Mouse (Mus musculus) urinary bladder, postnatal 4 days (tissue): ENCODE measurements around the gene Cenpb.

Experiments
- DNase-seq, 2 experiments: peaks; one replicate each; pipeline ENCODE4 v3.0.0; 2021 to 2022; ENCODE audit warnings: low spot score in 2 of 2

Gene Cenpb

DNA sequence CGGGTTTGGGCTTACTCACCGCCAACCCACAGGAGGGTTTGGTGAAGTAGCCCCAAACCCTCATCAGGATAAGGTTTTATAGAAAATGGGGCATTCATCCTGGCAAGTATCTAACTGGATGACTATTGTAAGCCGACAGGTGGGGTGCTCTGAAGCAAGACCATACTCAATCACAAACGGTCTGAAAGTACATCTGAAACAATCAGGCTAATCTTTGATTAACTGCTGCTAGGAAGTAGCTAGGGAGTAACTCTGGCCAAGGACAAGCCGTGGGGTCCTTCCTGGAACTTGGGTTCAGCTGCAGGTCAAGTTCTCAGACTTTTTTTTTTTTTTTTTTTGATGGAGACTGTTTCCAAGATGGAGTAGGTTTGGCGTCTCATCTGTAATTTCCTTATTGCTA lies 11.9 kb downstream of the Cenpb start:
- no peak for DNase-seq

DNA sequence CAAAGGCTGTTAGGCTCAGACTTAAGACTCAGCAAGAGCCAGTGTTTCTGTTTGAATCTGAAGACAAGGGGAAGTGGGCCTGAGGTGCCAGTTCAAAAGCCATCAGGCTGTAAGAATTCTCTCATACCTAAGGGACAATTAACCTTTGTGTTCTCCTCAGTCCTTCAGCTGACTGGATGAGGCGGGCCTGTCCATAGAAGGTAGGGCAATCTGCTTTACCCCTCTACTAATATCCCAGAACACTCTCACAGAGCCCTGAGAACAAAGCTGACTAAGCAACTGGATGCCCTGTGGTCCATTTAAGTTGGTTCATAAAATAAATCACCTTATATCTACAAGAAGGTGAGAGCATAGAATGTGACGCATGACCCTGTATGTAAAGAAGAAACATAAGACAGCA lies 13.7 kb downstream of the Cenpb start:
- DNase-seq = no peak

DNA sequence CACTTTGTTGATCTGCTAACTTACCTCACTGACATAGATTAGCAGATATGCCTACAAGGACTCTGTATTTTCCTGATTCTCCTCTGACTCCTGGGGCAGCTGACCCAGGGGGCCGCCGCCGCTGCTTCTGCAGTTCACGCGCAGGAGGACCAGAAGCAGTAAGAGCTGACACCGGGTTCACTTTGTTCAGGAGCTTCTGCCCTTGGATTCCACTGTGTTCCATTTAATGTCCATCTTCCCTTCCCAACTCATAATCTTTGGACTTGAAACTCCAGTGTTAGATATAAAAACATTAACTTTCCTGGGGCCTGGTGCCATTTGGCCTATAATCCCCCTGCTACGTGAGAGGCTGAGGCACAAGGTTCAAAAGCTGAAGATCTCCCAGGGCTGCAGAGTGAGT lies 15.9 kb downstream of the Cenpb start:
- no peak for DNase-seq

DNA sequence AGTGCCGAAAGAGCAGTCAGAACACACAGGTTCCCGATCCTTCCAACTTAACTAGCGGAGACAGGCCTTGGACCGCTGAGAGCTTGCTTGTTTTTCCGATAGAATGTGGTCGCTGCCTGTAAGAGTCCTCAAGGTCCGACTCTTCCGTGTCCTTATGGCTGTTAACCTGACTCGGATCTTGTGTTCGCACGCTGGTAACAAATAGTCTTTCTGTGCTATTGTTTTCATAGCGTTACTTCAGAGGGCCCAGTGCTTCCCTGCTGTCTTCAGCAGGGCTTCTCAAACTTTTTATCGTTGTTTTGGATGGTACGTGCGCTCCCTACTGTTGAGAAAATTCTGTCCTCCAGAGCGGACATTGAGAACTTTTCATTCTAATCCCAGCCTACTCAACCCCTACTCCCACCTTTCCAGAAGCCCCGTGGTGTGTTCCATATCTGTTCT lies 19.2 kb downstream of the Cenpb start:
- DNase-seq = no peak

DNA sequence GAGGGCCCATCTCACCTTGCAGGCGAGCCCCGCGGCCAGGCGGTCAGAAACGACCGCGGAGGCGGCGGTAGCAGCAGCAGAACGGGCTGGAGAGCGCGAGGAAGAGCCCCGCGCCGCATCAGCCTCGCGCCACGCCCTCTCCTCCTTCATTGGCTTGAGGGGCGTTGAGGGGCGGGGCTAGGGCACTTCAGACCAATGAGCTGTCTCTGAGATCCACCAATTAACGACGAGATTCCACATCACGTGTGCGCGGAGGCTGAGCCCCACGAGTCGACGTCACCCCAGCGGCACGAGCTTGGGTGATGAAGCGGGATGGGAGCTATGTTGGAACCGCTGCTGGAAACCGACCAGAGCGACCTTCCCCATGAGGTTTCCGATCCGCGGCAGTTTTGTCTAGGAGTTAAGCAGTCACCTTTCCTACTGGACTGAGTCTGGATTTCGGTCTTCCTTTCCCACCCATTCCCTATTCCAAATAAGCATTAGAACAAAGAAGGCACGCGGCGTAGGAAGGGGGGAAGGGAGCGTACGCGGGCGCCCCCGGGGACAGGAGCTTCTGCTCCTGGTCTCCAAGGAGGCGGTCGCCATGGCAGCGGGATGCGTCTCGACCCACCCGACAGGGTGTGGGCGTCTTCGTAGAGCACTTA lies 19.8 kb downstream of the Cenpb start, which contains the start of gene 1700037H04Rik:
Gene 1700037H04Rik, minus strand, starts transcription at position 144 of the 644 bp plus-strand sequence.
- peak; percentile 92 to 97 for DNase-seq

DNA sequence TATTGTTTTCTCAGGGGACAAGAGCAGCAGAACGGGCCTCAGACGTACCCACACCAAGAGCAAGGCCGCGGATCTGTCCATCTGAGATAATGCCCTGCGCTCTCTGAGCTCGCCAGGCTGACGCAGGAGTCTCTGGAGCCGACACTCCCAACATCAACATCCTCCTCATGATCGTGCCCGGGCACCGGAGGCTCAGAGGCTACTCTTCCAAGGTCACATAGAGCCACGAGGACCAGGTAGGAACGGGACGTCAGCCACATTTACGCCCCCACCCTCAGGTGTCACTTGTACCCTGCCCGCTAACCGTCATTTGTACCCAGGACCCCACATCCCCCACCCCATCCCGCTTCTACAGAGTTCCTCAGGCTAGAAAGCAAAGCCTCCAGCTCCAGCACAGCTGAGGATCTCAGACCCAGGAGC lies 20.4 kb downstream of the Cenpb start:
- DNase-seq = peak in 1 of 2 experiments; percentile 58

DNA sequence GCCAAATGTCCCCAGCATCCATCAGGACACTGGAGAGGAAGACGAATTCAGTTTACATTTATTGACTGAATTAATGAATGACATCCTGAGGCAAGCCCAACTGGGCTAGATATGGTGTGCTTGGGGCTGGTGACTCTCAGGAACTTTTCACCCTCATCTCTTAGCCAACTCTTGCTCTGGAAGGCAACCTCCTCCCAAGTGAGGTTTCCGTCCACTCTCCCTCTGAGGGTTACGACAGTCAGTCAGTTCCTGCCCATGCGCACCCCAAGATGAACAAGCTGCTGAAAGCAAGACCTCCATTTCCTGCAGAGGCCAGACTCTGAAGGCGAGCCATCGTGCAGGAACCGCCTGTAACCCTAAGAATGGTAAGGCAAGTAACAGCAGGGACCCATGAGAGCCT lies 22.9 kb downstream of the Cenpb start:
- no peak for DNase-seq

DNA sequence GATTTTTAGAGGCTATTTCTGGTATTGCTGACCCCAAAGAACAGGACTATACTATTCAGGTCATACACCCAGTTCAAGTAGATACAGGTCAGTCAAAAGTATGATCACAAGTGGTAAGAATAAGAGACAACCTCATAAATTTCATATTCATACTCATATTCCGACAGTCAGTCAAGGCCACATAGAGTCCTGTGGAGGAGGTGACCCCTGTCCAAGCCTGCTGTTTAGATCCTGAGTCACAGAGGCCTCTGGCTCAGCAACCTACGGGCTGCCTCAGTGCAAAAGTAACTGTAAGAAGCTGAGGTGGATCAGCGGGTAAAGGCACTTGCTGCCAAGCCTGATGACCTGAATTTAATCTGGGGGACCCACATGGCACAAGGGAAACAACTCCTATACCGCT lies 25.8 kb downstream of the Cenpb start:
- no peak for DNase-seq

DNA sequence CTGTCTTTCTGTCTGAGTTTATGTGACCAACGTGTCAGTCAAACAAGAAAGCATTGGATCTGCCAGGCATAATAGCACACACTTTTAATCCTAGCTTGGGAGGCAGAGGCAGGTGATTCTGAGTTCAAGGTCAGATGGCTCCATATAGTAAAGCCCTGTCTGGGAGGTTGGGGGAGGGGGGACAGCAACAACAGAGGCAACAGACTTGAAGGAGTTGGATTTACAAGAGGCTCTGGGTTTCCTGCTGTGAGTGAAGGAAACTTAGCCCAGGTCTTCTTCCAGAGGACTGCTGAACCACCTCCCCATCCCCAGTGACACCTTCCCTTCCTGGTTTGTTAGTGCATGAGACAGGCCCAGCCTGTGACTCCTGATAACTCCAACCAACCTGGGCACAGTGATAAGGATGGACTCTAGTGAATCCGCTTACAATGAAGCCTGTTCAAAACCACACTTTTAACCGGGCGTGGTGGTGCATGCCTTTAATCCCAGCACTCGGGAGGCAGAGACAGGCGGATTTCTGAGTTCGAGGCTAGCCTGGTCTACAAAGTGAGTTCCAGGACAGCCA lies 27.6 kb downstream of the Cenpb start:
- no peak for DNase-seq

DNA sequence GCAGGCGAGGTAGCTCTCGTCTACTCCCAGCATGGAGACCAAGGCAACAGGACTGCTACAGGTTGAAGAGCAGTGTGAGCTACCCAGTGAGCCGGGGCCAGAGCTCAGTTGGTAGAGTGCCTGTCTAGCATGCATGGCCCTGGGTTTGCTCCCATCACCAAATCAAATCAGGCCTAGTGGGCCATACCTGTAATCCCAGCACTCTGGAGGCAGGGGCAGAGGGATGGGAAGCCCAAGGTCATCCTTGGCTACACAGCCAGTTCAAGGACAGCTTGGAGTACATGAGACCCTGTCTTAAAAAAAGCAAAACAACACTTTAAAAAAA lies 30.7 kb downstream of the Cenpb start:
- DNase-seq = peak in 1 of 2 experiments; percentile 58

DNA sequence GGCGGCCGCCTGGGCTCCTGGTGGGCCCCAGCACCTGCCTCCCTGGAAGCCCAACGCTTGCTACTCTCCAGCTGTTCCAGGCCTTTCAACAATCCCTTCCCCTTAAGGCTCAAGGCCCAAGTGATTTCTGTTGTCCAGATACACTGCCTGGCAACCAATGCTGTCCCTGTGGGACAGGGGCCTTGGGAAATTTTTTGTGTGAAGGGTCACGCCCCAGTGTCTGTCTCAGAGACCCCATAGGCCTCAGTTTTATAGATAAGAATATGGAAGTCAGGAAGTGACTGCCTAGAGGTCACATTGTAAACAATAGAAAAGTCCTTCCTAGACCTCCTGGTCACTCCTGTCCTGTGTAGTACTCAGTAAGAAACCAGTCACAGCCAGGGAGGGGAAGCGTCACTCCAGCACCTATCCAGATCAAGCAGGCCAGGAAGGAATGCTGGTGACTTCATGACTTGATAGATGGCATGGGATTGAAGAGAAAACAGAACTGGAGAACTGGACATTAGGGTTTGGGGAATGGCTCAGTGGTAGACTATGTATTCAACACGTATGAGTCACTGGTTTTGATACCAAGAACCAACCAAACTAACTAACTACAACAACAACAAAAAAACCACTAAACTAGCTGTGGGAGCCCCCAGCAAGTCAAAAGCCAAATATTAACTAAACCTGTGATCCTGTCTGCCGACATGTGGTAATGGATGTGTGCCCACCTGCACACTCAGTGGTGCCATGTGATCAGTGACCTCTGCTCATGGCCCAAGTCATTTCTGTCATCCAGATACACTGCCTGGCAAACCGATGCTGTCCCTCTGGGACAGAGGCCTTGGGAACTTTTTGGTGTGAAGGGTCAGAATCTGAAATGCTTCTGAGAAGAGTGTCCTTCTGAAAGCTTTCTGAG lies 31.3 kb downstream of the Cenpb start:
- no peak for DNase-seq

DNA sequence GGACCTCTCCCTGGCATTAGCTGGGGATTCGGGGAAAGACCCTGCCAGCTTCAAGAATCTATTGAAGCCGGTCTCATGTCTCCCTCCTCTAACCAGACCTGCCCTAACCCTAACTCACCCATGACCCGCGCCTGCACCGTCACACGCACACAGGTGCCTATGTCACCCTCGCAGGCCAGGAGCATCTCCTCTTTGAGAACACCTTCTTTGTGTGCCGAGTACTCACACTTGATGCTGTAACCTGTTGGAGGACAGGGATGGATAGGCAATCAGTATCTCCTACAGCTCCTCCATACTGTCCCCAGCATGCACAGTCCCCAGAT lies 32.9 kb downstream of the Cenpb start:
- no peak for DNase-seq

DNA sequence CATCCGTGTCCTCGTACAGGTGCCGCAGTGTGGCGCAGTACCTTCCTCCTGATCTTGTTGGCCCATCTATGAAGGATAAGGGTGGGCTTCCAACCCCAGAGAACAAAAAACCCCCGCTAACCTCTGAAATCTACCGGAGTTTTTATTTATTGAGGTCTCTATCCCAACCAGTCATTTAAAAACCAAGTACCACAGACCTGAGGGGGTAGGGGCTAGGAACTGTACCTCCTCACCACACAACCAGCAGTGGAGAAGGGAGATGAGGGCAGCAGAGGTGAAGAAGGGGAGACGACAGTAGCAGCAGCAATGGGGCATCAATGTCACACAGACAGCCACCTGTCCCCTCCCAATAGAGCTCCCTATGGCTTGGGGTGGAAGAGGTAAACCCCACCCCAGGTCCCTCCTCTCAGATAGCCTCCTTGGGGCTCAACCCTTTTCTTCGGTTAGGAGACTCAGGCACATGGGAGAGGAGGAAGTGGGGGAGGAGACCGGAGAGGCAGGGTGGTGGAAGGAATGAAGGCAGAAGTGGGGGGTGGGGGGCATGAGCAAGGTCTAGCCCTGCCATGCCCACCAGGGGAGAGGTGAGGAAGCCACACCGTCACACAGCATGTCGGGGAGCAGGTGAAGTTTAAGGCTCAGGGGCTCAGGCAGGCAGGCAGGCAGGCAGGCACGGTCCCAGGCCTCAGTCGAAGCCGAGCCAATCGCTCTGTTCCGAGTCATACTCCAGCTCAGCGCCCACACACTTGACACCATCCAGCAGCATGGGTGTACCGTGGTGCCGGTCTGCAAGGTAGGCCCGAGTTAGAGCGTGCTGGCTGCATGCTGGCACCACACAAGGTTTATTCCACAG lies 33.4 kb downstream of the Cenpb start:
- no peak for DNase-seq

DNA sequence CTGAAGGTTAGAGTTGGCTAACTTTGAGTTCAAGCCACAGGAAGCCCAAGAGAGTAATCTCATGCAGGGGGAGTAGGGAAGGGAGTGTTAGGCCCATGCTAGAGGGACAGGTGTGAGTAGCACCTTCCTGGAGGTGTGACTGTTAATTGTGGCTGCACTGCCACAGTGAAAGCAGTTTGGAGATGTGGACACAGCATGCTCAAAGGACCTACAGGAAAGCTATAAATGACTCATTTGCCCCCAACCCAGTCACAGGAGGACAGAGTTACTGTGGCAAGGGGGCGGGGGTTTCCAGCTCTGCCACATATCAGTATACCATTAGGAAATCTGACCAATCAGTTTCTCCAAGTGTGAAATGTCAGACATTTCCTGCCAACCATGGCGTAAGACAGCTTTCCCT lies 34.3 kb downstream of the Cenpb start:
- no peak for DNase-seq

DNA sequence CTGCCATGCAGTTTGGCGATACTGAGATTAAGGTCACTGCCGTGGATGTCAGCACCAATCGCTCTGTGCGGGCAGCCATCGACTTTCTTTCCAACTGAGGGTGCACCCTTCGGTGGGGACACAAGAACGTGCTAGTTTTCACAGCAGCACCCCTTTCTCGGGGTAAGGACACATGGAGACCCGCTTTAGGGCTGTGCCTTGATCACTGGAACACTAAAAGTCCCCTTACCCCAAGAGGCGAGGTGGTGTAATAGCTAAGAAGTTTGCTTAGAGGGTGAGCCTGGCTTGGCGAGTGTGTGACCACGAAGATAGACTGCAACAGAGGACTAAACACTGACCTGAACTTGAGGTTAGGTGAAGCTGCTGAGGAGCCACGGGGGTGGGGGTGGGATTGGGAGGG lies 34.7 kb downstream of the Cenpb start:
- DNase-seq = no peak

DNA sequence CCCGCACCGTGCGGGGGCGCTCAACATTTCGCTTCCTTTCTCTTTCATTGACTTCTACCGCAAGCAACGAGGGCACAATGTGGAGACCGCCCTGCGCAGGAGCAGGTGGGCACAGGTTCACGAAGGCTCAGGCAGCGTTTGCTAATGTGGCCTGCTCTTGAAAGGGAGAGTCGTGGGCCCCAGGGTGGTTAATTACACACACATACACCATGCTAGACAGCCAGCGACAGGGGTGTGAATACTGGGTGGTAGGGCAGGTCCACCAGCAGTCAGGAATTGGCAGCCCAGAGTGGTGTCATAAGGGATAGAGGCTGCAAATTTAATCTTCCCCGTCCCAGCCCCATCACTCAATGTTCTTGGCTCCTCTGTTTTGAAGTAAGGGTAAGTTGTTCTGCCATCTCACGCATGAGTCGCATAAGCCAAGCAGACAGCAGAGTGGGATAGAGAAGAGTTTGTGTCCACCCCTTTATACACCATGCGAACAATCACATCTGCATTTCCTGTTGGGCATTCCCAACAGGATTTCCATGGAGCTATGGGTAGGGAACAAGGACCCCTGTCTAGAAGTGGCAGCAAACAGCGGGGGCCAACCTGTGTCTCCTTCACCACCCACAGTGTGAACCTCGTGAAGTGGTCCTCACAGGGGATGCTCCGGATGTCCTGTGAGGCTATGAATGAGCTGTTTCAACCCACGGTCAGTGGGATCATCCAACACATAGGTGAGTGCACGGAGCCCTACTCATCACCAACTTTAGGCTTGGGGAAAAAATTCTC lies 36.7 kb downstream of the Cenpb start:
- no peak for DNase-seq

DNA sequence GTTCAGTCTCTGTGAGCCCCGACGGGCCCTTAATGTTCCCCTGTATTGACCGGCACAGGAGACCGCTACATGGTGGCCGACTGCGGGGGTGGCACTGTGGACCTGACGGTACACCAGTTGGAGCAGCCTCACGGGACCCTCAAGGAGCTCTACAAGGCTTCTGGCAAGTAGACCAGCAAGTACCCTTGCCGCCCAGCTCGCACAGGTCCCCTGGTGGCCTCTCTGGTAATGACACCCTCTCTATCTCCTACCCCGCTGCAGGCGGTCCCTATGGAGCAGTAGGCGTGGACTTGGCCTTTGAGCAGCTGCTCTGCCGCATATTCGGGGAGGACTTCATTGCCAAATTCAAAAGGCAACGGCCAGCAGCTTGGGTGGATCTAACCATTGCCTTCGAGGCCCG lies 37.3 kb downstream of the Cenpb start:
- peak; percentile 79 to 90 for DNase-seq

DNA sequence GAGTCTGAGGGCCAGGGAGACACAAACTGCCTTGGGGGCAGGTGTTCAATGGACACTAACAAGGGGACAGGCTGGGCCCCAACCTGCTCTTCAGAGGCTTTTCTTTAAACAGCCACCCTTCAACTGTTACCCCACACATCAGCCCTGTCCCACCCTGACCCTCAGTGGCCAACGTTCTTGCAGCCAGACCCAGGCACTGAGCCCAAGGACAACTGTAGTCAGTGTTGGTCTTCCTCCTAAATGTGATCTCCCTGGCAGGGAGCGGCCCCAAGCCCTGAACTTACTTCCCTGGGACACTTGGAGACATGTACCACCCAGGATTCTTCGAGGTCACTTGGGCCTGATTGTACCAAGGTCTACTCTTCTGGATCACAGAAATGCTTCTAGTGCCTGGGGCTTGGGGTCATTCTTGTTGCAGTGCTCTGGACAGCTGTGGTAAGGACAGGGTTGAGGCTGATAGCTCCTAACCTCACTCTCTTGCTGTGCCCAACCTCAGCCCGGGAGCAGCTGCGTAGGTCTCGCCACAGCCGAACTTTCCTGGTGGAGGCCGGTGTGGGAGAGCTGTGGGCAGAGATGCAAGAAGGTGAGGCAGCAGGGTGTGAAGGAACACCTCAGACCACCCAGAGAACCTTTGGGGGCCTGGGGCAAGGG lies 38.4 kb downstream of the Cenpb start:
- DNase-seq = peak in 1 of 2 experiments; percentile 41

DNA sequence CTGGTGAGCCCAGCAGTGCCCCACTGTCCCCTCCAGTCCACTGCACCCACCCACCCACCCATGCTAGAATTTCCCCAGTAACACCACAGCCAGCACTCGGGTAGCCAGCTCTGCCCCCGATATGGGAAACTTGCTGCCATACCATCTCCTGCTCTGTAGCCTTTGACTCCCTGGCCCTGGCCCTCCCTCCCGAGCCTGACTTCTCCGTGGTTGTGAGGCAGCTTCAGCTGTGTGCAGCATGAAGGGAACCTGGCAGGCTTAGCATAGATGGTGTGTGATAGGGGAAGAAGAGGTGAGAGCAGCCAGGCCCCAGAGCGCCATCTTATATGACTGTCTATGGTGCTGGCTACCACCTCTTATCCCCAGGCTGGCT lies 39.3 kb downstream of the Cenpb start:
- peak in 1 of 2 experiments; percentile 54 for DNase-seq

DNA sequence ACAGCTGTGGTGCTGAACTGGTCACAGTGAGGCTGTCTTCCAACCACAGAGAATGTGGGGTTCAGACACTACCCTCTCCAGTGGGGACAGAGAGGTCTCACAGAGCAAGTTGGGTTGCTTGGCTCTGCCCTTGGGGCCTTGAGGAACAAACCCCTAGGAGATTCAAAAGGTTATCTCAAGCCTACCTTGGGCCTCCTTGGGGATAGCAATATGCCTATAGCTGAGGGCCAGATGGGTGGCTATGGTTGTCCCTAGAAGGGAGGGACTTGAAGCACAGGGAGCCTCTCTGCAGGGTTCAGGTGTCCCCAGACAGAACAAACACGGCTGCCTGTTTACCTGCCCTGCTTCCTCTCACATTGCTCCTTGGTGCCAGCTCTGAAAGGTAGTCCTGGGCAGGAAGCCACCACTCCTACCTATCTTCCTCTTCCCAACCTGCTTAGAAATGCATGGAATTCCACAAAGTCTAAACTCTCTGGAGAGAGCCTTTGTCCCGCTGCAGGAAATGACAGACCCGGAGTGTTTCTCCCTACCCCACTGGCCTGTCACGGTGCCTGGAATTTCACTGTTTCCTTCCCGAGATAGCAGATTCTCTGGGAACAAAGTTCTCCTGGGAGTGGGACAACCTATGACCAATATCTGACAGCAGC lies 39.9 kb downstream of the Cenpb start:
- peak in 1 of 2 experiments; percentile 52 for DNase-seq
